Mouse (Mus musculus): ENCODE measurements around the gene Sdk2. TPM values are rescaled to one million over a fixed set of nuclear protein-coding genes. Genes with fewer than 3 reads are reported as not detected.

Gene Sdk2
- polyA plus RNA-seq, 1 experiment from 2014 or later = 0.39 TPM

DNA sequence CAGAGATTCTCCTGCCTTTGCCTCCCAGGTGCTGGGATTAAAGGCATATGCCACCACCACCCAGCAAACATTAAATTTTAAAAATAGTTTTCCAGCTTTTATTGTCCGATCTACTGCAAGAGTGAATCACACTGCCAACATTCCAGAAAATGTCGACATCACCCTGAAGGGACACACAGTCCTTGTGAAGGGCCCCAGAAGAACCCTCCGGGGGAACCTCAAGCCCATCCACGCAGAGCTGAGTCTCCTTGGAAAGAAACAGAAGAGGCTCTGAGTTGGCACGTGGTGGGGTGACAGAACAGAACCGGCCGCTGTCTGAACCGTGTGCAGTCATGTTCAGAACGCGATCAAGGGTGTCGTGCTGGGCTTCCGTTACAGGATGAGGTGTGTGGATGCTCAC, 310.3 kb downstream of the Sdk2 start:
- no peak overlapping the region for H3K27ac ChIP-seq

GRCm38 (mm10) chr11:113755878-113756277, 311.0 kb downstream of the Sdk2 start:
- ATAC-seq (ENCODE audit: low read depth) (no peak), DNase-seq (no peak)
- H3K27me3 ChIP-seq = peaks cover 9% of the 10 kb centered on the region
- no peak overlapping the region for H3K9ac ChIP-seq
- WGBS (ENCODE audit: insufficient replicate concordance) = 81% methylated on average over 14 of the region's 14 CpGs
- H3K4me2 ChIP-seq = no peak overlapping the region
- H3K27ac ChIP-seq = no peak overlapping the region
- H3K4me3 ChIP-seq (replicated peaks) = no peak overlapping the region
- no peaks in the 10 kb centered on the region for H3K9me3 ChIP-seq (replicated peaks)
- no peaks in the 10 kb centered on the region for H3K36me3 ChIP-seq
- peaks cover 14% of the 10 kb centered on the region for H3K4me1 ChIP-seq (replicated peaks)

More for the DNA sequence above, 310.3 kb downstream of the Sdk2 start:
- Histone ChIP-seq H3K27me3 (peaks cover 10% of the 10 kb centered on the region), H3K4me2 (no peak overlapping the region), H3K9ac (no peak overlapping the region), H3K4me1 (replicated peaks) (peaks cover 14% of the 10 kb centered on the region), H3K36me3 (no peaks in the 10 kb centered on the region), H3K9me3 (replicated peaks) (no peaks in the 10 kb centered on the region), H3K4me3 (replicated peaks) (no peak overlapping the region)
- ATAC-seq (ENCODE audit: low read depth) (no peak), DNase-seq (no peak)
- WGBS (ENCODE audit: insufficient replicate concordance) = 85% methylated on average over 12 of the region's 12 CpGs

- 71% methylated on average over 9 of the region's 9 CpGs for WGBS (ENCODE audit: insufficient replicate concordance)
- no peaks in the 10 kb centered on the region for H3K36me3 ChIP-seq
- peaks cover 9% of the 10 kb centered on the region for H3K27me3 ChIP-seq
- DNase-seq (no peak), ATAC-seq (ENCODE audit: low read depth) (no peak)
- no peak overlapping the region for H3K27ac ChIP-seq
- no peak overlapping the region for H3K4me3 ChIP-seq (replicated peaks)
- no peaks in the 10 kb centered on the region for H3K9me3 ChIP-seq (replicated peaks)
- no peak overlapping the region for H3K9ac ChIP-seq
- peaks cover 22% of the 10 kb centered on the region for H3K4me1 ChIP-seq (replicated peaks)
- no peak overlapping the region for H3K4me2 ChIP-seq
Observed at GRCm38 (mm10) chr11:113754845-113755244, 312.0 kb downstream of the Sdk2 start.

- Histone ChIP-seq H3K4me1 (replicated peaks) (peaks cover 41% of the 10 kb centered on the region), H3K27ac (peak overlapping the region; percentile 86; the same call in 1 of the 2 replicates), H3K9me3 (replicated peaks) (no peaks in the 10 kb centered on the region), H3K9ac (peak overlapping the region; percentile 78), H3K4me3 (replicated peaks) (peak overlapping the region; percentile 81), H3K27me3 (no peaks in the 10 kb centered on the region), H3K36me3 (peaks cover 3% of the 10 kb centered on the region; the same call in 1 of the 2 replicates), H3K4me2 (peak overlapping the region; percentile 98)
- WGBS (ENCODE audit: insufficient replicate concordance) = 81% methylated on average over 10 of the region's 10 CpGs
- DNase-seq (no peak), ATAC-seq (ENCODE audit: low read depth) (no peak)
Observed at GRCm38 (mm10) chr11:113752685-113753430, 314.0 kb downstream of the Sdk2 start.

DNA sequence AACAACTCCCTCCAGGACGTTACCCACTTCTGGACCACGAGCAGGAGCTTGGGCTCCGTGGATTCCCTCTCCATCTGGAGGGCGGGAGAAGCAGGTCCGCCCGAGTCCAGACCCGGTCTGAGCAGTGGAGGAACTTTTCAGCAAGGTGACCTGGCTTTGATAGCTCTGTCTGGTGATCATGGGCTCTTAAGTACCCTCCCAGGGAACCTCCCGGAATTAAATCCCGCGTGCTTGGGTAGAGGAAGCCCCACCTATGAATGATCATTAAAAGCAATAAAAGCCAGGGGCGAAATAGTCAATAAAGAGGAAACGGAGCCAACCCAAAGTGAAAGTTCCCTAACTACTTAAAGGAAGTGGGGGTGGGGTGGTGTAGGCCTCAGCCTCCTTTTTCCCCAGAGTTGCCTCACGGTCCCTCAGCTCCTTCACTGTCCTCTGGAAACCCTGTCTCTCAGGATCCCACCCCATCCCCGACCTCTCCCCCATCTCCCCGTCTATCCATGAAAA, 314.6 kb downstream of the Sdk2 start:
- peaks cover 48% of the 10 kb centered on the region for H3K4me1 ChIP-seq (replicated peaks)
- peaks cover 6% of the 10 kb centered on the region; the same call in 1 of the 2 replicates for H3K36me3 ChIP-seq
- no peaks in the 10 kb centered on the region for H3K27me3 ChIP-seq
- peak overlapping the region; percentile 86 for H3K27ac ChIP-seq
- 11% methylated on average over 15 of the region's 15 CpGs for WGBS (ENCODE audit: insufficient replicate concordance)
- no peak for DNase-seq
- H3K9ac ChIP-seq = peak overlapping the region; percentile 78
- H3K4me2 ChIP-seq = peak overlapping the region; percentile 98
- H3K9me3 ChIP-seq (replicated peaks) = no peaks in the 10 kb centered on the region
- peak overlapping the region; percentile 81 for H3K4me3 ChIP-seq (replicated peaks)
- ATAC-seq (ENCODE audit: low read depth) = no peak

DNA sequence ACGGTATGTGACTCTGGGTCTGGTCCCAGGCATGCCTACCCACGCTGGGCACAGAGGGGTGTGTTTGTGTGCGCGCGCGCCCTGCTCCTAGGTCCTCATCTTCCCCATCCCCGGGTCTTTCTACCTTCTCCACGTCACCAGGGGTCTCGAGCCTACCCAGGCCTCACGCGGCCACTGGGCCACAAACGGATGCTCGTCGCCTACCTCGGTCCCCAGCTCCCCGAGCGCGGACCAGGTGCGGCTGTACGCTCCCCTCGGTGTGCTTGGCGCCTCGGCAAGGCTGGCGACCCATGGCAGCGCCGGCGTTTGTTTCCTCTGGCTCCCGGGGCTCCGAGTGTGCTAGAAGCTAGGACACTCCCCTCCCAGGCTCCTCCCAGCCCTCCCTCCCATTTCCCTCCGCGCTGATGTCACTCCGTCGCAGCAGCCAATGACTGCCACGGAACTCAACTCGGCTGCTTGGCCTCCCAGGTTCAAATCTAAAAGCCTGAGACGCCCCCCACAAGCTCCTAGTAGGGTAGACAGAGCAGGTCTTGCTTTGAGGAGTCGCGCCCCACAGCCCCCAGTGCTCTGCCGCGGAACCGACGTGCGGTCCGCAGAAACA, 315.3 kb downstream of the Sdk2 start, which contains the start of gene Cdc42ep4:
Gene Cdc42ep4, minus strand, starts transcription at position 398 of the 601 bp plus-strand sequence.
- ATAC-seq (ENCODE audit: low read depth) (peak; percentile 76), DNase-seq (peak; percentile 78)
- Histone ChIP-seq H3K36me3 (peaks cover 6% of the 10 kb centered on the region; the same call in 1 of the 2 replicates), H3K27ac (peak within 1 kb of the TSS; percentile 96), H3K4me3 (replicated peaks) (peak within 1 kb of the TSS; percentile 81), H3K9ac (peak within 1 kb of the TSS; percentile 90), H3K9me3 (replicated peaks) (no peaks in the 10 kb centered on the region), H3K27me3 (no peaks in the 10 kb centered on the region), H3K4me2 (peak within 1 kb of the TSS; percentile 98), H3K4me1 (replicated peaks) (peaks cover 54% of the 10 kb centered on the region)
- under 1% methylated on average over 44 of the region's 44 CpGs for WGBS (ENCODE audit: insufficient replicate concordance)

GRCm38 (mm10) chr11:113750571-113751483, 316.0 kb downstream of the Sdk2 start:
- Histone ChIP-seq H3K9me3 (replicated peaks) (no peaks in the 10 kb centered on the region), H3K27me3 (no peaks in the 10 kb centered on the region), H3K4me2 (peak overlapping the region; percentile 98), H3K4me3 (replicated peaks) (peak overlapping the region; percentile 81), H3K27ac (peak overlapping the region; percentile 96), H3K9ac (peak overlapping the region; percentile 90), H3K4me1 (replicated peaks) (peaks cover 62% of the 10 kb centered on the region), H3K36me3 (peaks cover 11% of the 10 kb centered on the region; the same call in 1 of the 2 replicates)
- ATAC-seq (ENCODE audit: low read depth) (peak; percentile 49), DNase-seq (peak; percentile 73)
- WGBS (ENCODE audit: insufficient replicate concordance) = 1% methylated on average over 67 of the region's 67 CpGs

DNA sequence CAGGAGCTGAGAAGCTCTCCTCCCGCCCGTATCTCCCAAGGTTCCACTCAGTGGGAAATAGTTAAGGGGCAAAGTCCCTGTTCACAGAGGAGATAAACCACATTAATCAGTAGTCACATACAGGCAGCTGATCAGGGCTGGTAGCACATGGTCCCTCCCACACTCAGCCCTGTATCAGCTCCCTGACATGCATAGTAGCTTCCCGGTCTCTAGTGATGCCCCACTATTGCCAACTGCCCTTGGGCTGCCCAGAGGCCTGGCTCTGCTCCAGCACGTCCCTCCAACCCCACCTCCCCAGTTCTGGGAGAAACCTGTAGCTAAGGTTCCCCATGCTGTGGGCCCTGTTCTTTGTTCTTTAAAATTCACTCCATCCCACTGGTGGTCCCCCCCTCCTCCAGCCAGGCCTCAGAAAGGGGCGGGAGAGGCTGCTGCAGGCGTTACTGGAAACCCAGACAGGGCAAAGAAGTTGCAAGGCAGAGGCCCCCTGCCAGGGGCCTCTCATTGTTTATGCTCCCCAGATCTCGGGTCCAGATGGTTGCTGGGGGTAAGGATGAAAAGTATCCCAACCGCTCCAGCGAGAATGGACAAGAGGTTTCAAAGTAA, 317.0 kb downstream of the Sdk2 start:
- peak; percentile 83 for ATAC-seq (ENCODE audit: low read depth)
- peaks cover 16% of the 10 kb centered on the region; the same call in 1 of the 2 replicates for H3K36me3 ChIP-seq
- H3K4me3 ChIP-seq (replicated peaks) = peak overlapping the region; percentile 81
- no peaks in the 10 kb centered on the region for H3K27me3 ChIP-seq
- peak; percentile 78 for DNase-seq
- WGBS (ENCODE audit: insufficient replicate concordance) = 3% methylated on average over 9 of the region's 9 CpGs
- peak overlapping the region; percentile 96 for H3K27ac ChIP-seq
- peak overlapping the region; percentile 90 for H3K9ac ChIP-seq
- peak overlapping the region; percentile 98 for H3K4me2 ChIP-seq
- H3K4me1 ChIP-seq (replicated peaks) = peaks cover 70% of the 10 kb centered on the region
- no peaks in the 10 kb centered on the region for H3K9me3 ChIP-seq (replicated peaks)

- peak; percentile 7; the same call in 1 of the 2 replicates for ATAC-seq (ENCODE audit: low read depth)
- 11% methylated on average over 21 of the region's 21 CpGs for WGBS (ENCODE audit: insufficient replicate concordance)
Observed at GRCm38 (mm10) chr11:113748797-113749521, 317.9 kb downstream of the Sdk2 start.

More at GRCm38 (mm10) chr11:113748797-113749521, 317.9 kb downstream of the Sdk2 start:
- Histone ChIP-seq H3K4me2 (peak overlapping the region; percentile 98), H3K4me1 (replicated peaks) (peaks cover 70% of the 10 kb centered on the region), H3K27ac (peak overlapping the region; percentile 96), H3K36me3 (peaks cover 23% of the 10 kb centered on the region), H3K9me3 (replicated peaks) (no peaks in the 10 kb centered on the region), H3K27me3 (no peaks in the 10 kb centered on the region), H3K4me3 (replicated peaks) (peak overlapping the region; percentile 81), H3K9ac (peak overlapping the region; percentile 90)
- DNase-seq = peak; percentile 53
